Mouse (Mus musculus) MEL-GATA-1-ER (cell line): ENCODE measurements around the gene Cnn2.

Experiments used
- DNase-seq: peaks from one replicate; pipeline ENCODE4 v3.0.0-alpha.2; 2012; ENCODE audit warnings: low read depth; ENCODE audit errors: extremely low read depth

The Cnn2 gene

GRCm38 (mm10) chr10:79969124-79969568 lies 19.2 kb upstream of the Cnn2 start:
- no peak for DNase-seq

GRCm38 (mm10) chr10:79970415-79971182 lies 17.8 kb upstream of the Cnn2 start, which contains the start of gene Grin3b:
Grin3b (plus strand) TSS chr10:79970715.
- DNase-seq, result no peak

- no peak for DNase-seq
Observed at GRCm38 (mm10) chr10:79971183-79971497, 17.2 kb upstream of the Cnn2 start.

GRCm38 (mm10) chr10:79972831-79973230 lies 15.6 kb upstream of the Cnn2 start:
- DNase-seq, result no peak

GRCm38 (mm10) chr10:79974087-79974486 lies 14.3 kb upstream of the Cnn2 start:
- DNase-seq, result no peak

- no peak for DNase-seq
Observed at GRCm38 (mm10) chr10:79974668-79975067, 13.7 kb upstream of the Cnn2 start.

GRCm38 (mm10) chr10:79976071-79976721 lies 12.2 kb upstream of the Cnn2 start:
- no peak for DNase-seq

- no peak for DNase-seq
Observed at GRCm38 (mm10) chr10:79976722-79977107, 11.7 kb upstream of the Cnn2 start.

GRCm38 (mm10) chr10:79977324-79977723 lies 11.1 kb upstream of the Cnn2 start:
- no peak for DNase-seq

GRCm38 (mm10) chr10:79978061-79978460 lies 10.3 kb upstream of the Cnn2 start:
- no peak for DNase-seq

GRCm38 (mm10) chr10:79979401-79980155 lies 8.8 kb upstream of the Cnn2 start:
- DNase-seq, result no peak

GRCm38 (mm10) chr10:79983205-79983604 lies 5.2 kb upstream of the Cnn2 start:
- no peak for DNase-seq

GRCm38 (mm10) chr10:79983670-79984069 lies 4.7 kb upstream of the Cnn2 start:
- no peak for DNase-seq

- peak; percentile 93 for DNase-seq
Observed at GRCm38 (mm10) chr10:79984195-79984816, 4.1 kb upstream of the Cnn2 start, which contains the start of gene Tmem259. Tmem259 (minus strand) TSS chr10:79984330.

GRCm38 (mm10) chr10:79984871-79985270 lies 3.5 kb upstream of the Cnn2 start:
- DNase-seq, result peak; percentile 98

- peak; percentile 79 for DNase-seq
Observed at GRCm38 (mm10) chr10:79985334-79986231, 2.8 kb upstream of the Cnn2 start.

- no peak for DNase-seq
Observed at GRCm38 (mm10) chr10:79986232-79986878, 2.0 kb upstream of the Cnn2 start.

- peak; percentile 90 for DNase-seq
Observed at GRCm38 (mm10) chr10:79986963-79987362, 1.4 kb upstream of the Cnn2 start.

GRCm38 (mm10) chr10:79987771-79988505 lies 446 bp upstream of the Cnn2 start:
- no peak for DNase-seq
